Mouse (Mus musculus) embryonic fibroblast, embryonic 13.5 days (primary cell): ENCODE measurements at regions not wholly inside any gene's neighbourhood (a gene's known extent, or its start where the extent isn't known, plus 50 kb on each side); places are given as distances from the start of the nearest gene placed in this dataset.

Experiments used
- CTCF ChIP-seq: IDR thresholded peaks from 2 replicates; pipeline ENCODE4 v1.5.1; 2011; ENCODE audit warnings: mild to moderate bottlenecking, control low read depth, low read length, moderate library complexity, borderline replicate concordance; ENCODE audit not compliant: insufficient read depth
- POLR2A ChIP-seq: IDR thresholded peaks from 2 replicates; pipeline ENCODE4 v1.6.1; 2011; ENCODE audit warnings: low read depth, mild to moderate bottlenecking, control low read depth, low read length, moderate library complexity

GRCm38 (mm10) chr8:10865941-10866513 lies 142.2 kb downstream of the Irs2 start:
- no peak for TF ChIP-seq POLR2A
- TF ChIP-seq CTCF = no peak
